Mouse (Mus musculus): ENCODE data around the gene Atxn7l3.

GRCm38 (mm10) chr11:102304141-102304540 is 7.7 kb upstream of the Atxn7l3 start:
- TF ChIP-seq CTCF (IDR thresholded peaks at IDR 0.05): no peak
- TF ChIP-seq EP300 (IDR thresholded peaks at IDR 0.05): no peak
